Mouse (Mus musculus): Measurements from ENCODE around the gene Xpr1.

Gene Xpr1

DNA sequence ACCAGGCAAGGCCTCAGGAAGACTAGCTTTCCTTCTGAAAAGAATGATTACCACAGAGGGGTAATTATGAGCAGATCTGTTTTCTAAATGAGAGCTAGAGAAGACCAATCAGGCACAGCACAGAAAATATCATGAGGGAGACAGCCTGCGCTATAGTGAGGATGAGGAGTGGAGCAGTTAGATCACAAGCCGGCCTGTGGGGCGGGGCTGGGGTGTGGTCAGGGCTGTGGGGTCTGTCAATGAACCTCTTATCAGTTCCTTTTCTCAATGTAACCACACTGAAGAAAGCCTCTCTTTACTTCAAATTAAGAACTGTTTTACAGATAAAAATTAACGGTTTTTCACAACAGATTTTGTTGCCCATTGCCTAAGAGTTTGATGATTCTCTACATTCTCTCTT lies 65.7 kb downstream of the Xpr1 start:
- in situ Hi-C loops (cut with MboI; ENCODE audit: low pct_unique_long_range_greater_than_20kb in 1 of 2, low sequenced_read_pairs in 2 of 2, unreplicated experiment in 1 of 2): no loop called here

DNA sequence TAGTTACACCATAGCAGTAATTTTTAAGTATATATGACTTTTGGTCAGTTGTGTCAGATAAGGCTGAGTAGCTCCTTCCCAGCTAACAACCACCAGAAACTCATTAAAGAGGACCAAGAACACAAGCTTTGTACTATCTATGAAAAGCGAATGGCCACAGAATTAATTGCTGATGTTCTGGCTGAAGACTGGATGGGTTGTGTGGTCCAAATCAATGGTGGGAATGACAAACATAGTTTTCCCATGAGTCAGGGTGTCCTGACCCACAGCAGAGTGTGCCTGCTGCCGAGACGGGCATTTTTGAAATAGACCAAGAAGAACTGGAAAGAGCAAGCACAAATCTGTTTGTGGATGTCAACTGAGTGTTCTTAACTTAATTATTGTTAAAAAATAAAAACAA lies 68.7 kb downstream of the Xpr1 start:
- in situ Hi-C loops (cut with MboI; ENCODE audit: low pct_unique_long_range_greater_than_20kb in 1 of 2, low sequenced_read_pairs in 2 of 2, unreplicated experiment in 1 of 2): no loop called here

DNA sequence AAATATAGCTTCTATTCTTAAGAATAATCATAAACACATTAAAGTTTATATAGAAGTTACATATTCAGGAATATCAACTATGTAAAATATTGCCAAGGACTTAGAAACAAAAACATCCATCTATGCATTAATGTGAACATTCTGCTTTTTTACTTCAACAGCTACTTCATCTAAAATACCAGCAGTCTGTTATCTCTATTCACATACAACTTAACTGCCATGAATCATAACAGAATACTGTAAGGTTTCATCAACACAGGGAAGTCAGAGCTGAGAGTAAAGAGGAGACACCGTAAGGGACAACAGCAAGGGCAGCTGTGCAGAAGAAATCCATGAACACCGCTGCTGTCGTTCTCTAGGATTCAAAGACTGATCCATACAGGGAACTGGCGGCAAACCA lies 69.9 kb downstream of the Xpr1 start:
- in situ Hi-C loops (cut with MboI; ENCODE audit: low pct_unique_long_range_greater_than_20kb in 1 of 2, low sequenced_read_pairs in 2 of 2, unreplicated experiment in 1 of 2): no loop called here

DNA sequence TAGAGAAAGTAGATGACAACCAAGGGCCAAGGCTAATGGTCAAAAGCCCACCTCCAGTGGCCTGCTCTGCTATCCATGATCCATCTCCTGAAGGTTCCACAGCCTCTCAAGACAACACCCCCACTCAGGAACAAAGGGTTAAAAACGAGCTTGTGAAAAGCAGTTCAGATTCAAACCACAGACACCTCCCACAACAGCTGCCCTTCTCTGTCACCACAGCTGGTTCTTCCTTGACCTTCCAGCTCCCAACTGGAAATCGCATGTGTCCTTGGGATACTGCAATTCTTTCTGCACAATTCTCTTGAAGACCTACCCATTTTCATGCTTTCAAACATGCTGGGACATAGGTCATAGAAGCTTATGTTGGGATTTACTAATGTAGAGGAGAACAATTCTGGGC lies 73.2 kb downstream of the Xpr1 start:
- in situ Hi-C loops (cut with MboI; ENCODE audit: low pct_unique_long_range_greater_than_20kb in 1 of 2, low sequenced_read_pairs in 2 of 2, unreplicated experiment in 1 of 2): no loop called here

DNA sequence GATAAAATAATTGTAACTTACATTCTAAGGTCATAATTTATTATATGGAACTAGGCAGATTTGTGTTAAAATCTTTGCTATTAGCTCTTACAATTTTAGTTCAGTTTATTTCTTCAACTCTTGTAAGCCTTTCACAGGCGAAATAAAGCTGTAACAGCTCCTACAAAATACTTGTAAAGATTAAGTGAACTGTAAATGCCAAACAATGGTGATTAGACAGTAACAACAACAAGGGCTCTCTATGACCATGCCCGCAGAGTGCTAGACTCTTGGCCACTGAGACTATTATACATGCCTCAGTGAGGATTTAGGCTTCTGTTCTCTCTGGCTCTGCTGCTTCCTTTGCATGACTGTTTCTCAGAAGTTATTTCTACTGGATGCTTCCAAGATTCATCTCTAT lies 77.6 kb downstream of the Xpr1 start:
- in situ Hi-C loops (cut with MboI; ENCODE audit: low pct_unique_long_range_greater_than_20kb in 1 of 2, low sequenced_read_pairs in 2 of 2, unreplicated experiment in 1 of 2): no loop called here

DNA sequence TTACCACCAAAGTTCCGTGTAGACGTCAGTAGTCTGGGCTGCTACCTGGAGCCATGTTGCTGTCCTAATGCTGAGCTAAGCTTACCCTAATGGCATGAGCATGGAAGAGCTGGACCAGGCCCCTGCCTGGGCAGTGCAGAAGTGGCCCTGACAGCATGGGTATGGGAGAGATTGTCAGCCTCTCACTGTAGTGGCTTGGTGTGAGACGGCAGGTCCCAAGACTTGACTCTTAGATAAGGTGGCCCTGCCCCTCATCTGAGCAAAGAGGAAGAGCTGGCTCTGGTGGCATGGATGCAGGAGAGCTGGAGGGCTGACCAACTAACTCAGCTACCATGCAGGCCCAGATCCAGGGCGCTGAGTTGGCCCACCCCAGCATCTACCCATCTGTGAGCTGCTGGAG lies 79.9 kb downstream of the Xpr1 start:
- in situ Hi-C loops (cut with MboI; ENCODE audit: low pct_unique_long_range_greater_than_20kb in 1 of 2, low sequenced_read_pairs in 2 of 2, unreplicated experiment in 1 of 2): no loop called here

DNA sequence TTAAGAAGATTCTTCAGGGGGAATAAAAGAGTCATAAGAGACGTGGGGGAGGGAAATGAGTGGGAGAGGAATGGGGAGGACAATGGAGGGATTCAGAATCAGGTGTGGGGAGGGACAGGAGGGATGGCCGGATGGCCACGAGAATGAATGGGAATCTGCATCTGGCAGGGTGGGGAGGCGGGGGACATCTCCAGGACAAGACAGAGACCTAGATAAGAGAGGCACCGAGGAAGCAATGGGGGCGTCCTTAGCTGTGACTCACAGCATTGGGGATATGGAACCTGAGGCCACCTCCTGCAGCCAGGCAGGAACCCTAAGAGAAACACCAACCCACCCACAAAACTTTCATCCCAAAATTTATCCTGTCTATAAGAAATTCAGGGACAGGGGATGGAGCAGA lies 81.3 kb downstream of the Xpr1 start:
- in situ Hi-C loops (cut with MboI; ENCODE audit: low pct_unique_long_range_greater_than_20kb in 1 of 2, low sequenced_read_pairs in 2 of 2, unreplicated experiment in 1 of 2): no loop called here

DNA sequence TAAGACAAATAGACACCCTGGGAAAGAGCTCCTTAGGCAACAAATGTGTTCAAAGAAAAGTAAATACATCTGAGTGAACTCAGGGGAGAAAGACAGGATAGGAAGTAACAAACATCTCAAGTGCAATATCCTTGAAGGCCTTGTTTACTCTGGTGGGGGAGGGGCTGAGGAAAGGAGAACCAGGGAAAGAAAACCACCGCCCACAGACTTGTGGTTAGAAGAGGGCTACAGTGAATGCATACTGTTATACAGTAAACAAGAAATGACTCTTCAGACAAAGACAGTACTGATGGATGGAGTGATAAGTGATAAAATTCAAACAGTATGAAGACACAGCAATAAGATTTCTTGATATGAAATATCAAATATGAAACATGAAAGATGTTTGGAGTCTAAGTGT lies 95.0 kb downstream of the Xpr1 start:
- in situ Hi-C loops (cut with MboI; ENCODE audit: low pct_unique_long_range_greater_than_20kb in 1 of 2, low sequenced_read_pairs in 2 of 2, unreplicated experiment in 1 of 2): no loop called here

DNA sequence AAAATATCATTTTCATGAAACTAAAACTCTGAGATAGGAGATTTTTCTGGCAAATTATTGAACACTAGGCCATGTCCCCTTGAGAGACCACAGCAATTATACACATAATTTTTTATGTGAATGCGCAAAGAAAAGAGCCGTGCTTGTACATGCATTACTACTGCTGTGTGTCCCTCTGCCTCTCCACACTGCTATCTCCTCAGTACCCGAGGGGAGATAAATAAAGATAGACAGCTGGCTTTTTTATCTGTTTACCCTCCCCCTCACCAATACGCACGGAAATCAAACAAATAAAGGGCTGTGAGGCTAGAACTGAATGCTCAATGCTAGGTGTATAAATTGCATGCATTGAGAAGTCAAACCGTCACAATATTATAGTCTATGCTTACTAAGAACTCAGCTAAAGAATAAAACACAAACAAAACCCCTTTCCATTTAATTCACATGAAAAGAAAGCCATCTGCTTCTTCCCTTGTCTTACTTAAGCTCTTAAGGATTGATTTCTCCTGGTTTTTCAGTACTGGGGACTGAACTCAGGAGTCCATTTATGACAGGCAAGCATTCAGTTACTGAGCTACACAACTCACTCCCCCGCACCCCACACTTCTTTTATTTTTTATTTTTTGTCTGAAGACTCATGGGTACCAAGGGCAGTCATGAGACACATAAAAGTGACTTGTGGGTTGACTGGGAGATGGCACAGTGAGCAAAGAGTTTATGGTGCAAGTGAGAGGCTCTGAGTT lies 97.0 kb downstream of the Xpr1 start:
- in situ Hi-C loops (cut with MboI; ENCODE audit: low pct_unique_long_range_greater_than_20kb in 1 of 2, low sequenced_read_pairs in 2 of 2, unreplicated experiment in 1 of 2): no loop called here

DNA sequence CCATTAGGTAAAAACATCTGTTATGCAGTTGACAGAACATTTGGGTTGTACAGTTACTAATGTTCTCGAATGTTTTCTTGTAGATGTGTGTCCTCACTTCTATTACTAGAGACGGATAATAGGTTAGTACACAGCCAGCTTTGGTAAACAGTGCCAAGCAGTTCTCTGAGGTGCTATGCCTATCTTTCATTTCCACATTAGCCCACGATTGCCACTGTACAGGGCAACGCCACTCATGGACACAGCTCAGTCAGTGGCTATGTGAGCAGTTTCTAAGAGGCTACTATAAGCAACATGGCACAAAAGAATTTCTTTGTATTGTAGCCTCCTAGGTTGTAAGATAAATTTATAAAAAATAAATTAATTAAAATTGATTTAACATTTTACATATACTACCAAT lies 97.7 kb downstream of the Xpr1 start:
- in situ Hi-C loops (cut with MboI; ENCODE audit: low pct_unique_long_range_greater_than_20kb in 1 of 2, low sequenced_read_pairs in 2 of 2, unreplicated experiment in 1 of 2): no loop called here

DNA sequence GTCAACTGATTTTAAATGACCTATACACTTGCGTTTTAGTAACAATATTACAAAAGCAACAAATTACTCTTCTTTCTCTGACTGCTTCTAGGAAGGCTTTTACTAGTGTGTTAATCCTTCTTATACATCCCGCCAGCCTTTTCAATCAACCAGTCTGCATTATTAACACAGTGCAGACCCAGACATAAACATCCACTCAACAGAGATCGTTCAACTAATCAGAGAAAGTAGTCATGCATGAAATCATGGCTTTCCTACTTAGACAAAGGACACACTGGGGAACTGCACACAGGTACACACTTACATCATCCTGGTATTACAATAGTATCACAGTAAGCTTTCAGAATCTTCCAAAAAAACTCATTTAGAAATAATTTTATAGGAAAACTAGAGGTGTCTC lies 105.5 kb downstream of the Xpr1 start:
- in situ Hi-C loops (cut with MboI; ENCODE audit: low pct_unique_long_range_greater_than_20kb in 1 of 2, low sequenced_read_pairs in 2 of 2, unreplicated experiment in 1 of 2): no loop called here

DNA sequence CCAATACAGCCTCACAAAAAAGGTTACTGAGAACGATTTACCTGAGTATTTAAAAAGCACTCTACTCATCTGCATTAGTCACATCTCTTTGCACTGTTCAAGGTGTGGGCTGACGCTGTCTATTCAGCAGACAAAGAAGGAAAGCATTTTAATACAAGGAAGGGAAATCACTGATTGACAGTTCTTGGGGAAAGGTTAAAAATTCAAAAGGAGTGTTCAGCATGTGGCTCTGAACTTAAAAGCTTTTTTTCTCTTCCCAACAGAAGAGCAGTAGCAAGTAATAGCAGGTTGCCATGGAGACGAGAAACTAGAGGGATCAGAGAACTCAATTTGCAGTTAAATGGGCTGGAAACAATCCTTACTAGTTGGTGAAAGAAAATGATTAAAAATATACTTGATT lies 110.3 kb downstream of the Xpr1 start:
- in situ Hi-C loops (cut with MboI; ENCODE audit: low pct_unique_long_range_greater_than_20kb in 1 of 2, low sequenced_read_pairs in 2 of 2, unreplicated experiment in 1 of 2): no loop called here

DNA sequence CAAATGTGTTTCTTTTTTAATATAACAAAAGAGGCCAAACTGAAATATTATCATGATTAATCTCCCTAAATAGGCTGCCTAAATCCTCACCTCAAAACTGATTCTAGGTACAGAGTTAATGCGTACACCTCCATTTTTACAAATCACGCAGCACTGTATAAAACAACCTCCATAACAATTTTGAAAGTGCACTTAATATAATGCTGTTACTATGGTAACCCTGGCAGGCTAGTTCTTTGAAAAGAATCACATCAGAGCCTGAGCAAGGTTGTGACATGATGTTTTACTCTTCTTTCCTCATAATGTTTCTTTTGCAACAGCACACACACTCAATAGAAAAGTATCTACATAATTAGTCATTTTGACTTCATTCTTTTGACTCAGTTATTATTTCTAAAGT lies 113.8 kb downstream of the Xpr1 start:
- in situ Hi-C loops (cut with MboI; ENCODE audit: low pct_unique_long_range_greater_than_20kb in 1 of 2, low sequenced_read_pairs in 2 of 2, unreplicated experiment in 1 of 2): no loop called here

DNA sequence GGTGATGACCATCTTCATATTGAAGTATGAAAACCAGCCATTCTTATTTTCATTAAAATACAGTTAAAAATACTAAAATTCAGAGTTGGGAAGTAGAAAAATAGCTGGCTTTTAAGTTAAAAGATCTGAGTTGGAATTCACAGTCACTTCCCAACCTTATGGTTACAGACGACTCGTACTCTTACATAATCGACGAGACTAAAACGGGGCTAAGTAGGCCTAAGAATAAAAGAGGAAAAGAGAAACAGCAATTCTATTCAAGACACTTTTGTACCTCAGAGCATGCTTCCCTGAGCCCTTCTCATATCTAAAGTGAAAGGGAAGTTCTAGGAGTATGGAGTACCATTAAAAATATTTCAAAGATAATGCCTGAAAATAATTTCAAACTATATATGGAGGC lies 119.6 kb downstream of the Xpr1 start:
- in situ Hi-C loops (cut with MboI; ENCODE audit: low pct_unique_long_range_greater_than_20kb in 1 of 2, low sequenced_read_pairs in 2 of 2, unreplicated experiment in 1 of 2): loop anchor here (10.0 kb wide), 2 partner anchors 157 to 227 kb away; no protein-coding TSS in a partner anchor

DNA sequence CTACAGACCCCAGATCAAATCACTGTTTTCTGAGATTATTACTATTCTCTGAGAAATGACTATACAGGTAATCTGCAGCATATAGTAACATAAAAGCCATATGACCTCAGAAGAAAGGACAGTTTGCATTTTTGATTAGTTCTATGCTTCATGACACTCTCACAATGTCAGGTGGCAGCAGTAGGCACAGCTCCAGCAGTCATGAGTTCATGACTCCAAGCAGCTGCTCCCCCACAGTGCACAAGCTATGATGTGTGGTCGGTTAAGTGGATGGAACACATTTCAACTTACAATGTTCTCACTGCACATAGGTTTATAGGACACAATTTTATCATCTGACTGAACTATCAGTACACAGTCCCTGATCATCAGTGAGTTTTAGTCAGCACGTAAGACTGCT lies 120.0 kb downstream of the Xpr1 start:
- in situ Hi-C loops (cut with MboI; ENCODE audit: low pct_unique_long_range_greater_than_20kb in 1 of 2, low sequenced_read_pairs in 2 of 2, unreplicated experiment in 1 of 2): loop anchor here (10.0 kb wide), 2 partner anchors 158 to 228 kb away; no protein-coding TSS in a partner anchor

DNA sequence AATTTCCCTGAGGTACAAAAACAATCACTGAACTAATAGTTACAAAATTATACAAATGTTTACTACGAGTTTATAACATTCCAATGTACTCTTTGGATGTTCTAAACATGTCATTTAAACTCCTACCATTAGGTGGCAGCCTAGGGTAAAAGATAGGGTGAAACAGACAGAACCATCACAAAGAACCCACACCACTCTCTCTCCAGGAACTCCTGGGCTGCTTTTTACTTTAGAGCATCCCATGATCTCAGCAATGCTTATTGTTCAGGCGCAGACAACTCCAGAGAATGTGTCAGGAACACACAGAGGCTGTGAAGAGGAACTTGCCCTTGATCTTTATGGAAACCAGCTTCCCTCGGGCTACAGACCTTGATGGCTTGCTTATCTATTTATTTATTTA lies 123.8 kb downstream of the Xpr1 start:
- in situ Hi-C loops (cut with MboI; ENCODE audit: low pct_unique_long_range_greater_than_20kb in 1 of 2, low sequenced_read_pairs in 2 of 2, unreplicated experiment in 1 of 2): loop anchor here (5.0 to 10.0 kb wide), 3 partner anchors 161 to 239 kb away; no protein-coding TSS in a partner anchor

DNA sequence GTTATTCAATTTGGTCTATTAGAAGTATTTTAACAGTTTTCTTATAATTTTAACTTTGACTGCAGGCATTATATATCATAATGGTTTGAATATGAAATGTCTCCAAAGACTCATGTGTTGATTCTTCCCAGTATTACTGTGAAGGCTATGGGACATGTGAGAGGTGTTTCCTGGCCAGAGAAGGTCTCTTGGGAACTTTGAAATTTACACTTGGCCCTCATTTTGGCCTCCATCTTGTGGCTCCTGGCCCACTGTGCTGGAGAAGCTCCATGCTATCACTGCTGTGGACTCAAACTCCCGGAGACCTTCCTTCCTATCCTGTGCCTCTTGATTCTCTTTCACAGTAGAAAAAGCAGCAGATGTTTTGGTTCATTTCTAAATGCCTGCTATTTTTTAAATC lies 127.8 kb downstream of the Xpr1 start:
- in situ Hi-C loops (cut with MboI; ENCODE audit: low pct_unique_long_range_greater_than_20kb in 1 of 2, low sequenced_read_pairs in 2 of 2, unreplicated experiment in 1 of 2): no loop called here

DNA sequence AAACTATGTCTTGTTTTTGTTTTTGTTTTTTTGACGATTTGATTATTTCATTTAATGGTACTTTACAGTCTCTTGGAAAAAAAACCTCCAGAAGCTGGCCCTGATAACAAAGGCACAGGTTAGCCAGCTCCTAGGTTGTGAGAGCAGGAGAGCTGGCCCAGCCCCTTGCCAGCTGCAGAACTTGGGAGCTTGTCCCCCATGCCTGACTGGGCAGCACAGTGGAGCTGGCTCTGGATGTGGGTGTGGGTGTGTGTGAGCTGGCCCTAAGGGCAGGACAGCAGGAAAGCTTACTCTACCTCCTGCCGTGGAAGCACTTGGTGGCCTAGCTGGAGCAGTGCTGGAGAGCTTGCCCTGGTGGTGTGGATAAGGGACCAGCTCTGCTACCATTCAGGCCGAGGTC lies 129.2 kb downstream of the Xpr1 start:
- in situ Hi-C loops (cut with MboI; ENCODE audit: low pct_unique_long_range_greater_than_20kb in 1 of 2, low sequenced_read_pairs in 2 of 2, unreplicated experiment in 1 of 2): no loop called here

DNA sequence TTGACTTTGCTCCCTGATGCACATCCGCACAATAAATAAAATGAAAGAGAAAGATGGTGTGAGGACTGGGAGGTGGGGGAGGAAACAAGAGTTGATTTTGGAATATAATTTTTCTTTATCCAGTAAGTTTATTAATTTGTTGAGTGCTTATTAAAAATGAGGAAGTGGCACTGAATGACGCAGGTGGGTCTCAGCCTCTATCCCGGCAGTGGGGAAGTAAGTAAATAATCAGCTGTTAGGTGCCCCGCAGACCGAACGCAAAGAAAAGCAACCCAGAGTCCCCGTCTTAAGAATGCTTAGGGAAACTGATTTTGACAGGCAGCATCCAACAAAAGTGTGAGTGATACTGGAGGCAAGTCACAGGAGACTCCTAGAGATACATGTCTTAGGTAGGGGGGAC lies 133.4 kb downstream of the Xpr1 start:
- in situ Hi-C loops (cut with MboI; ENCODE audit: low pct_unique_long_range_greater_than_20kb in 1 of 2, low sequenced_read_pairs in 2 of 2, unreplicated experiment in 1 of 2): loop anchor here in 1 of 2 experiments (5.0 kb wide), 1 partner anchor 252 kb away; no protein-coding TSS in a partner anchor

DNA sequence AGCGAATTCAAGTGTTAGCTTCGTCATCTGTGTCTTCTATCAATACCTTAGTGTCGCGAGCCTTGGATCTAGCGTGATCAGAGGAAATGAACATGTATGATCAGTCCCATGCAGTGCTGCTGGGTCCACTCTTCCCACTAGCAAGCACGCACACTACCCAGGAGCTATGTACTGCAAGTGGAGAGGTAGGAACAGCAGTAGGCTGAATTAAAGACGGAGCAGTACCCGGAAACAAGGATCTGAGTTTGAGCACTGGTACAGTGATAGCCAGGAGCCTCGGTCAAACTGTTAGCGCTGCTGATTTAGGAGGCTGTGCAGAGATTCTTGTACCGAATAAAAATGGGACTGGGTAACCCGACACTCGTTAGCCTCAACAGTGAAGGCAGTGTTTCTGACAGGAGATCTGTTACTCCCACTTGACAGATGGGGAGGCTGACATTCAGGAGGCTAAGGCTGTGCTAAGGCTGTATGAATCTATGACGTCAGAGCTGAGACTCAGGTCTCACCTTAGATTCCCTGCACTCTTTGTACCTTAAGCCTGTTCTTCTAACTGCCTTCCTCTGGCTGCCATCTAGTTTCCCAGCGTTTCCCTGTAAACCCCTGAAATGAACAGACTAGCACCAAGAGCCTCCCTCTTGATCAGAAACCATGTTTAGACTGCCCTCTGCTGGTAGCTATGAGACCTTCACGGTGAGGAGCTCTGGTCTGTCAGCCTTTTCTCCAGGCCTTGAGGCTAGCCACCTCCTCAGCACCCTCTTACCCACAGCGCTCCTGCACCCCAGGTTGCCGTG lies 136.0 kb downstream of the Xpr1 start:
- in situ Hi-C loops (cut with MboI; ENCODE audit: low pct_unique_long_range_greater_than_20kb in 1 of 2, low sequenced_read_pairs in 2 of 2, unreplicated experiment in 1 of 2): loop anchor here in 1 of 2 experiments (5.0 kb wide), 1 partner anchor 249 kb away; no protein-coding TSS in a partner anchor
